Mouse (Mus musculus) mature B cell (primary cell): Measurements from ENCODE around the gene Galr2.

Source experiments
- in situ Hi-C: fragments of 300-500 bp; cut with MboI; formaldehyde crosslinking; loops from 2 replicates; pipeline ENCODE4 v1.14.3; 2019

The Galr2 gene

GRCm38 (mm10) chr11:116307019-116307725, 26.4 kb downstream of the Galr2 start, which contains the start of gene Exoc7:
TSS of gene Exoc7 (minus strand) at chr11:116307233.
- in situ Hi-C loops, result no loop called here

- in situ Hi-C loops, result no loop called here
These were observed 27.2 kb downstream of the Galr2 start for GRCm38 (mm10) chr11:116307762-116308531.

DNA sequence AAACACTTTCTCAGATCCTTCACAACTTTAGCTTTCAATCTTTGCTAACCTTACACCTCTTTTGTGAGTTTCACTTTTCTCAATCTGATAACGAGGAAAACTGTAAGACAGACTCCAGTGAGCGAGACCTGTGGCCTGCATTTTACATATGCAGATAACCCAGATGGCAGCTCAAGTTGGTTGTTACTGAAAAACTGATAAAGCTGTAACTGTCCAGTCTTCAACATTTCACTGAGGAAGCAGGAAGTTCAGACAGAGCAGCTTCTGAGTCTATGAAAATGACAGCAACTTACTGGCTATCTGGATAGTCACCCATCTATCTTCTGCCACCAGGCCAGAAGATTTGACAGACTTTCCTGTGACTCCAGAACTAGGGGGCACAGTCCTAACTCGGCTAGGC, 28.9 kb downstream of the Galr2 start:
- in situ Hi-C loops, result no loop called here

GRCm38 (mm10) chr11:116311169-116311568, 30.4 kb downstream of the Galr2 start:
- in situ Hi-C loops, result no loop called here

DNA sequence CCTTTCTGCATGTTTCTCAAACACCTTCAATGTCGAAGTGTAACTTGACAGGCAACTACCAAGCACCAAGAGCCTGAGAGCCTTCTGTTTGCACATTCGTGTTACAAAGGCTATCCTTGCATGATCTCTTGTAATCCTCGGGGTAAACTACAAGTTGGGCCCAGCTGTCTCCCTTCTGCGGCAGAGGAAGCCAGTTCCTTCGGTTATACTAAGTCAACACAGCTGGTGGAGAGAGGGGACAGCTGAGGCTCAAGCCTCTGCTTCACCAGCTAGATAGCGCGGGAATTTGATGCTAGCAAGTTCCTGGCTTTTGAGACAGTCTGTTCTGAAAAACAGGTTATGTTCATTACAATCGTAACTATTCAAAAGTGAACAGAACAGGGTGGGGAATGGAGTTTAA, 31.6 kb downstream of the Galr2 start:
- in situ Hi-C loops, result no loop called here

DNA sequence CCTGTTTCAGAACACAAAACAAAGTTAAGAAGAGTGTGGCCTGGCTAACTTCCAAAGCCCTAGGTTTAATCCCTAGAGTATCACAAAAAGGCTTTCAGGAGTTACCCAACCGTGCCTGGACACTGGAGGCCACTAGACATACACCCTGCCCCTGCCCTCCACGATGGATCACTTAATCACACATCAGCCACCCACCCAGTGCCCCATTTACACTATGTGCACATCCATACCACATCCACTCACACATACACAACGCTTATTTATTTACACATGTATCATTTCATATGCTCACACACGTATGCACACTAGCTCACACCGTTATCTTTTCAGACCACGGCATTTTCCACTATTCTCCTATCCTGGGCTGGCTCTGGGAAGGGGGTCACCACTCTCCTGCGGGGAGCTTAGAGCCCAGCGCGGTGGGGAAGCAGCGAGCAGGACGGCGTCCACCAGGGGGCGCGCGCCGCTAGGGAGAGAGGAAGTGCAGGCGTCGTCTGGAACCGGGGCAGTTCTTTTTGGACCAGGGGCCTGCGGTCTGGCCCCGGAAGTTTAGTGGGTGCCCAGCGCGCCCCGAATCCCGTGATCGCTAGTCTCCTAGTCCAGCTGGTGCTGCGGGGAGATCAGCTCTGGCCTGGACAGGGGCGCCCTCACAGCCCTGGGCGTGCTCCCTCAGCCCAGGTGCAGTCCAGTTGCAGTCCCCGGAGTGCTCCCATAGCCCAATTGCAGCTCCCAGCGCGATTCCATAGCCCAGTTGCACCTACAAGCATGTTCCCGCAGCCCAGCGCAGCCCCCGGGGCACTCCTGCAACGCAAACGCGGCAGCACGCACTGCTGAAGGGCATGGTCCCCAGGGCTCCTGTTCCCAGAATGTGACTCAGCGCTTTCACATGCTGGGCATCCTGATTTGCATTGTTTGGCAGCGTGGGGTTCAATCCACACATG, 38.2 kb downstream of the Galr2 start:
- in situ Hi-C loops, result loop anchor here (5.0 kb wide), 1 partner anchor 128 kb away; no protein-coding TSS in a partner anchor

- in situ Hi-C loops, result no loop called here
These were observed 46.3 kb downstream of the Galr2 start for GRCm38 (mm10) chr11:116326963-116327603.

- in situ Hi-C loops, result no loop called here
These were observed 48.8 kb downstream of the Galr2 start for GRCm38 (mm10) chr11:116329314-116330210.

DNA sequence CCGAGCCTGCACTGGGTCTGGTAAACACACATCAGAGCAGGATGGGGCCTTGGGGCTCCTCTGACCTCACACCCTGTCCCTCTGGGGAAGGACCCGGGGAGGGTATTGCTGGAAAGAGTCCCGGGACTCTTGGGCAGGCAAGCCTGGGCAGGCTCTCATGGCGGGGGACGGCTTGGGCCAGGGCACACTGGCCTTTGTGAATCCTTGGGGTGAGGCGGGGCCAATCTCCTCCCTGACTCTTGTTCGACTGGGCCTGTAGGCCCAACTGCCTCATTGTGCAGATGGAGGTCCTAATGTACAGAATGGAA, 49.4 kb downstream of the Galr2 start:
- in situ Hi-C loops, result no loop called here

- in situ Hi-C loops, result no loop called here
These were observed 51.7 kb downstream of the Galr2 start for GRCm38 (mm10) chr11:116332232-116332982.

DNA sequence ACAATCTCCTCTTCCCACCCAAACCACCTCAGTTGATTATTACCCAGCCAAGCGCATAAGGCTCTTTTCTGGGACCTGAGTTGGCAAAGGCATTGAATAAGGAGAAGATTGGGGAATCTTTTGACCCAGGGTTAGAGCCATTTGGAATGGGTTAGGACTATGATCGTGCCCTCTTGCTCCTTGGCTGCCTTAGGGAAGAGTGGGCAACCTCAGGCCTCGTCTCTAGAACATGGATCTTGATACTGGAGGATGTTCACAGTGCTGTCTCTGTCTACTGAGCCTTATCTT, 52.2 kb downstream of the Galr2 start:
- in situ Hi-C loops, result no loop called here
